Mouse (Mus musculus) cerebellum, adult 18-20 months (tissue): Measurements from ENCODE around the gene Zfp704.

Source experiments
- DNase-seq, 2 experiments: peaks; one replicate each; pipeline ENCODE4 v3.0.0; 2021

The Zfp704 gene

DNA sequence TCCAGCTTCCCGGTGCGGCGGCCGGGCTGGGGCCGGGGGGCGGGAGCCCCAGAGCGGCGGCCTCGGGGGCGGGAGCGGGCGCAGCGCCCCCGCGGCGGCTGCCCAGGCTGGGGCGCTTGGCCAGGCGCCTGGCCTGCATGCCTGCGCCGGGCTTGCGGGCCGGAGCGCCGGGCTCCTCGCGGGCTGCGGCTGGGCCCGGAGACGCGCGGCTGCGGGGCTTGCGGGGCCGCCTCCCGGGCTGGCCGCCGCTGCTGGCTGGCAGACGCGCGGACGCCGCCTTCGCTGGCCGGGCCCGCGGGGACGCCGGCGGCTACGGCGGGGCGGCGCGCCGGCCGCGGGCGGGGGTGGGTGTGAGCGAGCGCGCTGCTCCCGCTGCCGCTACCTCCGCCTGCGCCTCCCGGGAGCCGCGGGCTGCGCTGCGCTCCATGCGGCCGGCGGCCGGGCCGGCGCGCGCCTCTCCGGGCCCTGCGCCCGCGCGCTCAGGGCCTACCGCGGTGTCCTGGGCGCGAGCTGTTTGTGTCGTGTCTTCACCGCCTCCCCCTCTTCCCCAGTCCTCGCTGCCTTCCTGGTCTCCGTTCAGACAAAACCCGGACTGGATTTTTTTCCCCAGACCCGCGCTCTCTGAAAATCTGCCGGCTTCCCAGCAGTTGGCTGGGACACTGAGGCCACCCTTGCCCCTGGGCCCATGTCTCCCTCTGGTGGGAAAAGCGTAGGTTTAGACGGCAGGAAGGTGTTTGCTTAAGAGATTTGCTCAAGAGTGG lies at the start of gene Zfp704:
Gene Zfp704, minus strand, starts transcription at position 505 of the 761 bp plus-strand sequence.
- DNase-seq = peak; percentile 85 to 88

DNA sequence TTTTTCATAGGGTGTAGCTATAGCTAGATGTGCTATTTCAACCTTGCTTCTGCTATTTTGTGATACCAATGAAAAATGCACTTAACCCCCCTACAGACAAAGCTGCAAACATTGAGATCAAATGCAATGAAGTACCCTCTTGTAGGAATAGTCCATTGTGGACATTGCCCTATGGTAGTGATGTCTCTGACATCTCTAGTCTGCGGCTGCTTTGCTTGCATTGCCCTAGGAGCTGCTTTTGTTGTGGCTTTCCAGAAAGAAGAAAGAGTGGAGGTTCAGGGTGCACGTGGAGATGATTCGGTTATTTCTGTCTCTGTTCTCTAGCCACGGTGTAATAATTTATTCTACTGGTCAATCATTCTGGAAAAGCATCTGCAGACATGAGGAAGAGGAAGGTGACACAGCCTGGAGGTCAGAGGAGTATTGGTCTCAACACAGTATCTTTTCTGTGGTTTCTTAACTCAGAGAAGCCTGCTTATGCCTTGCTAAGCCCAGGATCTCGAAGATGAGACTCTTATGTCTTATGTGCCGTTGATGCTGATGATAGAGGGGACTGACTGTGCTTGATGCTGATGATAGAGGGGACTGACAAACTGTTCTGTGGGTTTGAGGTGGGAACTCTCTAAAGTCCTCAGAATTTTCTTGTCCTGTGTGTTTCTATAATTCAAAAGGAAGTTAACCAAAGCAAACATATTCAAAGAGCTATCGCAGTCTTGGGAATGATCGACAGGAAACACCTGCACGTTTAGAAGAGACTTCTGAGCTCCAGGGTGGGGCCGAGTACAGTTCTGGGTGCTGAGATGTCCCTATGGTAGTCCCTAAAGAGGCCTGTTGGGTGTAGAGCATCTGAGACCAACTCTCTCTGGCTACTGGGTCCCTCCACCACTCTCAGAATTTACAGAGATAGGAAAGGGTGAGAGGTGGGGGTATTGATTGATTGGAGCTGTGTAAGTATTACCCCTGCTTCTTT lies 23.4 kb upstream of the Zfp704 start:
- no peak for DNase-seq

DNA sequence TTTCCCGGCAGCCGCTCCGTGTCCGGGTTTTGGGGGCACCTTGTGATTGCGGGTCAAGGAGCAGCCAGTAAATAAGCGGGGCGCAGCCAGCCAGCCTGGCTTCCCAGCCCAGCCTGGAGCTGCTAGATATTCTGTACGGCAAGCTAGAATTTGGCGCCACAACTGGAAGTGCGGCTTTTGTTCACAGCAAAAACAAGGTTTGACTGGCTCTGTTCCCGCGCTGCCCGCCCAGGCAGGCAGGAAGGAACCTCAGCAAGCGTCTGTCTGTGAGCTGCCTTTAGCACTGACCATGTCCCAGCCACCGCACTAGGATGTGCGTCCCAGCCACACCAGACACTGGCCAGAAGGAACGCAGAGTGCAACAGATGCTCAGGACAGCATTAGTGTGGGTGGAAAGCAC lies 20.1 kb upstream of the Zfp704 start:
- peak; percentile 22 for DNase-seq

DNA sequence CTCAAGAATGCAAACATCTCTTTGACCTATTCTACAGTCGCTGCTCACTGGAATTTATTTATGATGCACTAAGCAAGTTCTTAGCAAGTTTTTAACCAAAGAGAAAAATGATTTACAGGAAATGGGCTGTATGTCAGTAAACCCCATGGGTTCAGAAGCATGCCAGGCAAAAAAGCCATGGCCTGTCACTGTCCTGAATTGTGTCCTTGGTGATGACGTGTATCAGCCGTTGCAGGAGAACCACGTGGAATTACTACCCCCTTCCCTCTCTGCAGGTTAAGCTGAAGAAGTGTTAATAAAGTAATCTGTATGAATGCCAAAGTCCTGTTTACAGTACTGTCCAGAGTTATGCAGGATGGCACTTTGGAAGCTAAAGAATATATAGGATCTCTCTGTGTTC lies 18.2 kb upstream of the Zfp704 start:
- no peak for DNase-seq

DNA sequence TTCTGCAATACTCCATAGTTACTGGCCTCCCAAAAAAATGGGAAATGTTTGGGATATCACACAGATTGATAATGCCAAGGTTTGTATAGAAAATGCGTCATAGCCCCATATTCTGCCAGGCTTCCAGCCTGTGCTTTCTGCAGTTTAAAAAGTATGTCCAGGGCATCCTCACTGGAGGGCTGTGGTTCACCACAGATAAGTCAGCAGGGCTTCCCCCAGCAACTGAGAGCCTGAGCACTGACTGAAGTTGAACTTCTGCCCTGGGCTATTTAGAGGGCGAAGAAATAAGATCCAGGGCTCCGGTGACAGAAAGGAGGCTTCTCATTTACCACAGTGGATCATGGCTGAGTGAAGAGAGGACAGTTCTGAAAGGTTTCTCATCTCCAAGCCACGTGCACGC lies 16.3 kb upstream of the Zfp704 start:
- no peak for DNase-seq

DNA sequence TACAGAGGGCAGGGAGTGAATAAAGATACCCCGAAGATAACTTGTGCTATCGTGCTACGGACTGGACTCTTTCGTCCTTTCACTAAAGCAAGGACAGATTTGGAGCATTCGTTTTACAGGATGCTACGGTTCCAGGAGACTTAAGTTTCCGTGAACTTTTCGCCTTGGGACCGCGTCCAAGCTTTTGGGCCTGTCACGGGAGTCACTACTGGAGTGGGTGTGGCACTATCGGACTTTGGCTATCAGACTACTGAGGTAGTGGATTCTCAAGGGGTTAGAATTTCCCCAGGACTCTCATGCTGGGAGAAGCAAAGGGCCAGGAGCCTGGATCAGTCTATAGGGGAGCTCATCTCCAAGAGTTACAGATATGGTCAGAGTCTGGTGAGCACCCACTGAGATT lies 10.7 kb upstream of the Zfp704 start:
- no peak for DNase-seq

DNA sequence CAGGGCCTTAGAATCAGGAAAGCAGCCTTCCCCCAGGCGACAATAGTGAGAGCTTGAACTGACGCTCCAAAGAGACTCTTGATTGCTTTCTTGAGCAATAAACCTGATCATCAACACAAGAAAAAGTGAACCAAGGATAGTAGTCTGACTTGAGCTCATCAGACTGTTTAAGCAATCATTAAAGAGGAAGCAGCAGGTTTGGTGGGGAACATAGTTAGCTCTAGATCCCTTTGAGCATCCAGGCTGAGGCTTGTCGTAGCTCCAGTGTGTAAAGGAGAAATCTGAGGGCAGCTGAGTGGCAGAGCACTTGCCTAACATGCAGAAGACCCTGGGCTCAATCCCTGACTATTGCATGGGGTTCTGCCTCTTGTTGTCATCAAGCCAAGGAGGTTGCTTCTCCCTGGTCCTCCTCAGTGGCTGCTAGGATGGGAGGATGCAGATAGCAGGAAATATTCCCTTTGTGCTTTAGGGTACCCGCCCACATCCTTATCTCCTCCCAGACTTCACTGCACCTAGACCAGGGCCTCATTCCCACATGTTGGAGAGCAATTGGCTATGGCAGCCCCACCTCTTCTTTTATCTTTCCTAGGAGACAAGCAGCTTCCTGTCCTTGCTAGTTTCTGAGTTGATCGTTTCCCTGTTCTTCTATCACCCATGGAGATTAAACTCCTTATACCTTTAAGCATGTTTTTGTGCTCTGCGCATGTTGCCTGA lies 9.8 kb upstream of the Zfp704 start:
- no peak for DNase-seq

DNA sequence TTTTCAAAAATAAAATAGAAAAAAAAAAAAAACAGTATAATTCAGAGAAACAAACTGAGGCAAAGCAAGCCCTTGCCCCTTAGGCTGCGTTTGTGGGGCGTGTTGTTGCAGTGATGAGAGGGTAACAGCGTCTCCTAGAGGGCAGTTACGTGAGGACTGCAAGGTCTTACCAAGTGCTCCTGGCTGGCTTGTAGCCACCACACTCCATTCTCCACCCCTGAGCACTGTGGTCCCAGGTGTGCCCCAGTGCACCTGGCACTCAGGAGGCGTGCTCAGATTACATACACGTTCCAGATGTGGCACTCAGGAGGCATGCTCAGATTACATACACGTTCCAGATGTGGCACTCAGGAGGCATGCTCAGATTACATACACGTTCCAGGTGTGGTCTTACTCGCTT lies 7.2 kb upstream of the Zfp704 start:
- DNase-seq = no peak

DNA sequence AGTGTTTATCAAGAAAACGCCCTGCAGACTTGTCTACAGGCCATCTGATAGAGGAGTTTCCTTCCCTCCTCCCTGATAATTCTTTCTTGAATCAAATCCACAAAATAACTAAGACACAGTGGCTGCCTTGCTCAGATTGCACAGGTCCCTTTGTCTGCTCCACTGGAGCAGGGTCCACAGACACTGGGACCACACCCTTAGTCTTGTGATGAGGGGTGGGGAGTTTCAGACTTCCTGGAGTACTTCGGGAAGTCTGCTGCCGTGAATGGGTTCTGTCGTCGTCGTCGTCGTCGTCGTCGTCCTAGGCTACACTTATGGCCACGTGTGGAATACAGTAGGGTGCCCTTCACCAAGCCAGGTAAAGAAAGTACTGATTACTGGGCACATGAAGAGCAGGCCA lies 4.8 kb upstream of the Zfp704 start:
- DNase-seq = no peak

DNA sequence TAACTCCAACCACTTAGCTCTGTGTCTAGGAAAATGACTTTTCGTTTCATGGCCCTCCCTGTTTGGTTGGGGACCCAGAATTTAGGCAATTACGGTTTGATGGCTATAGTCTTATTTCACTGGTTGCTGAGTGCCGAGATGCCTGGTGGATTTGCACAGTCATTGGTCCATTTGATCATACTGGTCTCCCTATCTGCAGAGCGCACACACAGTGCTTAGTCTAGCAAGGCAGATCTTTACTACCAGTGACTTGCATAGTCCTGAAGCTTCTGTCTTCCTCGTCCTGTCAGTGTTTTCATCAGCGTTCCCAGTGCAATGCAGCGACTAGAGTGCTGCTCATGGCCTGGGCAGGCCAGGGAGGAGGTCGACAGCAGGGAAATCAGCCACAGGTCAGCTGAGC lies 4.1 kb upstream of the Zfp704 start:
- DNase-seq = no peak

DNA sequence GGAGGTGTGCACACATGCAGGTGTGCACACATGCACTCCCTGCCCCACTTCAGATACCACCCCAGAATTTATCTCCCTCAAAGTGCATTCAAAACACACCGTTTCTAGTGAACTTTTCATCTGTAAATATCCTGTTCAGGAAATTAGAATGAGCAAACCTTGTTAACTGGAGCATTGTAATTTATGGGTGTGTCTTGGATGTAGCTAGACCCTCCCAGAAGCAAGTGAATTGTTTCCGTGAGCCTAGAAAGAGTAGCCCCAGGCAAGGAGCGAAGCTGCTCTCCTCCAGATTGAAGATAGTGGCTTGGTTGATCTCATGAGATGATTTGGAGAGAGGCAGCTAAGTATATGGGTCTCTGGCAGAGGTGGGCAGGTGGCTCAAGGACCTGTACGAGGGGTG lies 1.3 kb upstream of the Zfp704 start:
- DNase-seq = no peak

DNA sequence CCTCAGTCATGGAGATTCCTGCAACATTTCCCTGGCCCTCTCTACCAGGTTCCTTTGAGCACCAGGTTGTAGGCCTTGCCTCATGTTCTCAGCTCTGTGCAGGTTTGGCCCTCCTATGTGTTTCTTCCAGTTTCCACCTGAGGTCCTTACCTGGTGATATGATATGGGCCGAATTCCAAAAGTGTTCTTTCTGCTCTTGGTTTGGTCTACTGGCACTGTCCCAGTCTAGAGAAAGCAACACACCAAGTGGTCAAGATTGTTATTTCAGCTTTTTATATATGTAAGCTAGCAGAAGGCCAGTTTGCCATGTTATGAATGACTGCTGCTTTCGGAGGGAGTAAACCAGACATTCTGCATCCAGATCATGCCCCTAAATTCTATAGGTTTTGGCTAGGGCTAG lies 541 bp upstream of the Zfp704 start:
- DNase-seq = no peak

DNA sequence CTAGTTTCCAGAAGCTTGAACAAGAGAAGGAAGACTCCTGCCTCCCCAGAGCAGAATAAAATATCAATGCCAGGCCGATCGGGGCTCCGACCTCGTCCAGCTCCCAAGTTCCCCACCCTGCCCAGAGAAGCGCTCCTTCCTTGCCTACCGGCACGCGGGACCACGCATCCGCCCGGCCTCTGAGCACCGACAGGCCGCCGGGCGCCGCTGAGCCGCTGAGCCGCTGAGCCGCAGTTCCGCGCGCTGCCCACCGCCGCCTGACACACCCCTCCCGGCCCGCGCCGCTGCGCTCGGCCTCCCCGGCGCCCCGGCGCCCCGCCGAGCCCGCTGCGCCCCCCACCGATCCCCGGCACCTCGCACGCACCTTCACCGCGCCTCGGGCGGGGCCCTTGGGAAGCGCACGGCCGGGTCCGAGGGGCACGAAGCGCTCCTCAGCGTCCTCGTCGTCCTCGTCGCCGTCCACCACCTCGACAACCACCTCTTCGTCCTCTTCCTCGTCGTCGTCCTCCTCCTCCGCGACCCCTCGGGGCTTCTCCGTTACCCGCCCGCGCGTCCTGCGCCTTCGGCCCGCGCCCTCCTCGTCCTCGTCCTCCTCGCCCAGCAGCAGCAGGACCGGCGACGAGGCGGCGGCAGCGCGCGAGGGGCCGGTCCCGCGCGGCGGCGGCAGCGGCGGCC lies 842 bp downstream of the Zfp704 start:
- peak; percentile 52 to 67 for DNase-seq

DNA sequence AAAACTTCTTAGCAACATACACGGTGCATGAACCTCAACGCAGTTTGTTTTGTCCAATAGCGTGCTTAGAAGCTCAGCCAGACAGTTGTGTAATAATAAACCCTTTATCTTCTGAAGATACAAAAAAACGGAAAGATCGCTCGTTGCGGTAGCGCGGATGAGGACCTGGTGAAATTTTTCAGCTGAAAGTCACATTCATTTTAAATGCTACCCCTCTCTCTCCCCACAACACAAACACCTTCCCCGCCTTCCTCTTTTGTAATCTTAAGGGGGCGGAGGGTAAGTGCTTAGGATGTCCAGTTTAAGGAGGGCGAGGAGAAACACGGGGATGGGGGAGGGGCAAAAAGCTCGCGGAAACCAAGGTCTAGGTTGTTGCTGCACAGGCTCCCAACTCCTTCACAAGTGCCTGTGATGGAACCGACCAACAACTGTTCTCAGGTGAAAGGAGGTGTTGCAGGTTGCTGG lies 1.4 kb downstream of the Zfp704 start:
- DNase-seq = no peak

DNA sequence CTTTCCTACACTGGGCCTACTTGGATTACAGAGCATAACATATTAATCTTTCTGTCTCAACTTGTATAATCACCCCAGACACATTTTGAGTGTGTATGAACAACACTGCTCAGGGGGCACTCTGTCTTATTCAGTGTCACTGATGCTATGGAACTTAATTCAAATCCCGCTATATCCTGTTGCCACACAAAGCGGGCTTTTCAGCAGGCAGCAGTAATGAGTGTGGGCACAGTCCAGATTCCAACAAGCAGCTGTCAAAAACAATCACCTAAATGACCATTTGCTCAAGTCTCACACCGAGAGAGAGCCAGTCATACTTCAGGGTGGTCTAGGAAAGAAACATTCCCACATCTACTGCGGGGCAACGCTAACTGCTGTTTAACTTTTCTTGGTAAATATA lies 2.2 kb downstream of the Zfp704 start:
- DNase-seq = no peak

DNA sequence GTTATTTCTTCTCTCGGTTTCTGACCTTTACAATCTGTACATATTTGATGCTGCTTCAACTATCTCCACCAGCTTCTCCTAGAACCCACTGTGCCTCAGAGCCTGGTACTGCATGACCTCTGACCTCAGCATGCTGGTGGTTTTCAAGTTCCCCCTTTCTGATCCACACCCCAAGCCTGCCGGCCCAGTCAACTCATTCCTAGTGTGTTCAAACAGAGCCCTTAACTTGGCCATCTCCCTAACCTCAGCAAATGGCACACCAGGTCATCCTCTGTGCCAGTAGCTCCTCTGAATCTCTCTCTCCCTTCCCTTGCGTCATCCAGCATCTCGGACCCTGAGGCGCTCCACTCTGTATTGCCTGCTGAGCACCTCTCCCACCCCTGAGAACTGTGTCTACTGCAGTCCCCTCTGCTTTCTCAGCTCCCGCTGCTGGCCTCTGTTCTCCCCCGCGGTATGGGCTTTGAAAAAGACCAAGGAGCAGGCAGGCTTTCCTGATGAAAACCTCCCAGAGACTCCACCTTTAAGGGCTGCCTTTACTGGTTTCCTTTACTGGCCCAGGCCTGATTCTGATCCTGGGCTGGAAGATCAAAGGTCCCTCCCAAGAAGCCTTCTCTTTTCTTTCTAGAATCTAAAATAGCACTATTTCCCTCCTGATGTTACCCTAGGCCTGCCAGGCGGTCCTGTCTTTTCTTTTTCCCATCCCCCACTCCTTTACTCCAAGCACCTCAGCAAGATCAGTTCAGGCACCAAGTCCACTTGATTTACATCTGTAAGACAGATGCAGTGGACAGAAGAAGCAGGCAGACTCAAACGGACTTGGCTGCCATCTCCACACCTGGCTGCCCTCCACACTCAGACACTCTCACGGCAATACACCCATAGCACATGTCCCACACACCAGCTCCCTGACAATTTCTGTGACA lies 3.8 kb downstream of the Zfp704 start:
- no peak for DNase-seq

DNA sequence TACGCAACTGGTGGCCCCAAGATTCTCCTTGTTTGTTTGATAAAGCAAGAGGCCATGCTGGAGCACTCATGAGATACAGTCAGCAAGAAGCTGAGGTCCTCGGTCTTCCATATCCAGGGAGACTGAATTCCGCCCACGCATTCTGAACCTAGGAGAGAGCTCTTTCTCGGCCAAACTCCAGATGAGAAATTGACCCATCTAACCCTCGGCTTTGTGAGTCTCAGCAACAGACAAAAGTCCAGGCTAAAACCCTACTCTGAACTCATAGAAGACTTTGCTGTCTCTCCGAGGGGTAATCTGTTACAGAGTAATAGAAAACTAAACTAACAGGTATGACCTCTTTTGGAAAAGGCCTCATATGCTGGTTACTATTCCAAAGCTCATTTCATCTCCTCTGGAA lies 4.9 kb downstream of the Zfp704 start:
- DNase-seq = no peak

DNA sequence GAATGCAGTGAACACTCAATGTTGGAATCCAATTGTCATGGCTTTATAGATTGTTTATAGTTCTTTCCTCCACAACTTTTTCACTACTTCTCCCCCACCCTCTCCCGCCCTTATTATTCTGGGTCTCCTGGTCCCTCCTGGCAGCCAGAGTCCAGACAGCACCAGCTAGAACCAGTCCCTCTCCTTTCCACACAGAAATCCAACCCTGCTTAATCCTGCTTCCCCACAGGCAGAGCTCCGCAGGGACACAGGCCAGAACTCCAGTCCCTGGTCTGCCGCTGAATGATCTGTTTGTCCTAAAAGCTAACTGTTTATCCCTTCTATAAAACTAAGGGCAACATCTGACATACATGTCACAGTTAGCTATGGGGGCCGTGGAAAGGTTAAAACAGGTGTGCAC lies 6.0 kb downstream of the Zfp704 start:
- no peak for DNase-seq

DNA sequence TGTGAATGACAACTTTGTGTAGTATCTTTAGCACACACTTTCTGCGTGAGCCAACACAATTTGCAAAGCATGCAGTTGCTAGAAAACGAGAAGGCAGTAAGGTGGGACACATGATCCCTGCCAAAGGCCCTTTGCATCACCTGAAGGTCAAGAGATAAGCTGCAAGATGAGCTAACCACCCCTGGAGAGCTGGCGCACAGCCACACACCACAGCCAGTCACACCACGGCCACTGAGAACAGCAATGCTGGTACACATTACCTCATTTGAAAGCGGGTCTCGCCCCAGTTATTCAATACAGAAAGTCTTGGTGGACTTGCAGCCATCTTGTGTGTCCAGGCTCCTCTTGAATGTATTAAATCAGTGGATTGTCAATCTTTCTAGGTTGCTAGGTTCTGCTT lies 9.3 kb downstream of the Zfp704 start:
- no peak for DNase-seq

DNA sequence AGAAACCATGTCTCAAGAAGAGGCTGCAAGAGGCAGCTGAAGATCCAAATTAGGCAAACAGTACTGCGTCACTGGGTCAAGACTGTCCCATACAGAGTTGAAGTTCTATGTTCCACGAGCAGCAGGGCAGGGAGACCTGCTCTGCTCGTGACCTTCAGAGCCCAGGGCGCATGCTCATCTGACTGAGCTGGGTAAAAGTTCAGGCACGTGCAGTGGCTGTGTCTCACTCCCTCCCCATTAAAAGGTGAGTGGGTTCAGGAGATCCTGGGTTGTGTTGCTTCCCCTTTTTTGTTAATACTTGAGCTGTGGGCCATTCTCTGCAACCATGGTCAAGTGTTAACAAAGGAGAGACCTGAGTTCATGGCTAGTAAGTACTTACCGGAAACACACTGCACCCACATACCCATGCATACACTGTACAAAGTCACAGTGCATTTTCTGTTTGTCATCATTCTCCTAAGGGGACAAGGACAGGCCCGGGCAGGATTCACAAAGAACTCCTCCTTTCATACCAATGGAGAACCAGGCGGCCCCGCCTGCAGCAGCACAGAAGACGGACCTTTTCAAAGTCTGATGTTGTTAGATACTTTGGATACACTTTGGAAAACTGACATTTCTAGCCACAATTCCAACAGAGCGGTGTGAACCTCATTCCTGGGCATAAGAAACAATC lies 10.0 kb downstream of the Zfp704 start:
- no peak for DNase-seq

DNA sequence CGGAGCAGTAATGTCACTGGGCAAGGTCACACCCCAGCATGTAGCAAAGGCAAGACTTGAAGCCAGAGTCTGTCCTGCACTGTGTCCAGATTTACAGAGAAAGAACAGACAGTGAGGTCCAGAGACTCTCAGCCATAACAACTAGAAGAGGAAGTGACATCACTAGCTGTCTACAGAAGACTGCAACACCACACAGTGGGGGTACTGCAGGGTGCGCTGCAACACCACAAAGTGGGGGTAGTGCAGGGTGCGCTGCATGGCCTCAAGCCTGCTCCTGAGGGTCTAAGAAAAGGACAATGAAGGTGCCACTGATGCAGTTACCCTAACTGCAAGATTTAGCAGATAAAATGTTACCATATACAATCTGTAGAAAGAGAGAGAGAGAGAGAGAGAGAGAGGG lies 11.8 kb downstream of the Zfp704 start:
- no peak for DNase-seq
